Mouse (Mus musculus): ENCODE measurements at regions not wholly inside any gene's neighbourhood (a gene's known extent, or its start where the extent isn't known, plus 50 kb on each side); places are given as distances from the start of the nearest gene placed in this dataset.

GRCm38 (mm10) chr13:107944831-107945230 lies 99.4 kb upstream of the Smim15 start:
- no peak for DNase-seq

GRCm38 (mm10) chr13:107942979-107943378 lies 101.3 kb upstream of the Smim15 start:
- no peak for DNase-seq

- DNase-seq: no peak
Measured at GRCm38 (mm10) chr13:107942297-107942962, 101.8 kb upstream of the Smim15 start.

GRCm38 (mm10) chr13:107939916-107940646 lies 104.2 kb upstream of the Smim15 start:
- no peak for DNase-seq

GRCm38 (mm10) chr13:107935611-107936010 lies 108.6 kb upstream of the Smim15 start:
- DNase-seq: no peak

- DNase-seq: no peak
Measured at GRCm38 (mm10) chr13:107934691-107935090, 109.6 kb upstream of the Smim15 start.

GRCm38 (mm10) chr13:107933598-107934571 lies 110.4 kb upstream of the Smim15 start:
- no peak for DNase-seq

GRCm38 (mm10) chr13:107932423-107933032 lies 111.7 kb upstream of the Smim15 start:
- DNase-seq: no peak

- no peak for DNase-seq
Measured at GRCm38 (mm10) chr13:107931216-107931615, 113.0 kb upstream of the Smim15 start.

- DNase-seq: peak; percentile 14 to 24
Measured at GRCm38 (mm10) chr13:107927499-107928215, 116.6 kb upstream of the Smim15 start.

GRCm38 (mm10) chr13:107925470-107925869 lies 118.8 kb upstream of the Smim15 start:
- DNase-seq: no peak

- DNase-seq: no peak
Measured at GRCm38 (mm10) chr13:107923129-107924114, 120.8 kb upstream of the Smim15 start.

- no peak for DNase-seq
Measured at GRCm38 (mm10) chr13:107919403-107919802, 124.8 kb upstream of the Smim15 start.

GRCm38 (mm10) chr13:107918478-107918877 lies 125.8 kb upstream of the Smim15 start:
- no peak for DNase-seq

GRCm38 (mm10) chr13:107918065-107918464 lies 126.2 kb upstream of the Smim15 start:
- DNase-seq: no peak

GRCm38 (mm10) chr13:107917564-107917963 lies 126.7 kb upstream of the Smim15 start:
- DNase-seq: no peak

GRCm38 (mm10) chr13:107910125-107910524 lies 134.1 kb upstream of the Smim15 start:
- no peak for DNase-seq

- DNase-seq: no peak
Measured at GRCm38 (mm10) chr13:107909343-107910067, 134.7 kb upstream of the Smim15 start.

GRCm38 (mm10) chr13:107907966-107908365 lies 136.3 kb upstream of the Smim15 start:
- DNase-seq: no peak

- no peak for DNase-seq
Measured at GRCm38 (mm10) chr13:107904851-107905250, 139.4 kb upstream of the Smim15 start.

Data from thymus, postnatal 36 days (tissue).